Mouse (Mus musculus) limb, embryonic 10.5 days (tissue): ENCODE measurements around the gene Ttpal. TPM values are rescaled to one million over a fixed set of nuclear protein-coding genes. Genes with fewer than 3 reads are reported as not detected.
"Not testable (repeated sequence)": the region's sequence is repeated elsewhere in the genome, so short reads cannot be mapped to it uniquely, and the experiment has no call there.

Source experiments
- DNase-seq: peaks from one replicate; pipeline ENCODE4 v3.0.0-alpha.2; 2017; ENCODE audit warnings: low spot score
- H3K27ac ChIP-seq: fragments of 300-500 bp; sonication (generic); 2 replicates; pipeline ENCODE4 v1.5.1; 2016; ENCODE audit warnings: mild to moderate bottlenecking
- H3K27me3 ChIP-seq: fragments of 300-500 bp; sonication (generic); 2 replicates; pipeline ENCODE4 v1.6.1; 2016; ENCODE audit warnings: low read depth, mild to moderate bottlenecking; ENCODE audit not compliant: poor library complexity, severe bottlenecking
- H3K36me3 ChIP-seq: fragments of 300-500 bp; sonication (generic); 2 replicates; pipeline ENCODE4 v1.6.1; 2016; ENCODE audit warnings: mild to moderate bottlenecking, moderate library complexity
- H3K4me1 ChIP-seq: fragments of 300-500 bp; sonication (generic); 2 replicates; pipeline ENCODE4 v1.6.1; 2016
- H3K4me3 ChIP-seq: fragments of 300-500 bp; sonication (generic); 2 replicates; pipeline ENCODE4 v1.5.1; 2016; ENCODE audit warnings: mild to moderate bottlenecking, moderate library complexity
- H3K9me3 ChIP-seq: fragments of 300-500 bp; sonication (generic); replicated peaks from 2 replicates; pipeline ENCODE4 v1.6.1; 2016; ENCODE audit warnings: mild to moderate bottlenecking
- WGBS: fragments of 180-500 bp; shearing (Covaris S2); methylation state at CpG from one replicate; pipeline ENCODE4 v1.1.7; 2016; 5-methylcytosine and 5-hydroxymethylcytosine counted together
- polyA plus RNA-seq: library from polyadenylated mRNA; unstranded; fragments of >200 nt; fragmentation: Nextera tagmentation; extraction: Ambion mirVana; gene quantifications from 2 replicates; pipeline ENCODE4 v1.2.1, GENCODE M21; 2016

Gene Ttpal
- polyA plus RNA-seq, 1 experiment from 2014 or later, result 37.4 TPM

- Histone ChIP-seq H3K4me1 (peaks cover 15% of the 10 kb centered on the region), H3K27me3 (no peaks in the 10 kb centered on the region), H3K4me3 (peak overlapping the region; percentile 96), H3K27ac (no peak overlapping the region; the same call in 1 of the 2 replicates), H3K36me3 (peaks cover 15% of the 10 kb centered on the region), H3K9me3 (no peaks in the 10 kb centered on the region)
- DNase-seq, result no peak
- 91% methylated on average over 2 of the region's 2 CpGs for WGBS
Measured at GRCm38 (mm10) chr2:163643576-163643971, 41.5 kb downstream of the Ttpal start.

- Histone ChIP-seq H3K4me1 (peaks cover 15% of the 10 kb centered on the region), H3K36me3 (peaks cover 15% of the 10 kb centered on the region), H3K27me3 (no peaks in the 10 kb centered on the region), H3K9me3 (no peaks in the 10 kb centered on the region), H3K4me3 (peak overlapping the region; percentile 96), H3K27ac (peak overlapping the region; percentile 97)
- DNase-seq, result no peak
- 14% methylated on average over 4 of the region's 4 CpGs for WGBS
Measured at GRCm38 (mm10) chr2:163644047-163644446, 41.9 kb downstream of the Ttpal start.

- H3K36me3 ChIP-seq, result peaks cover 15% of the 10 kb centered on the region
- H3K9me3 ChIP-seq, result no peaks in the 10 kb centered on the region
- no peaks in the 10 kb centered on the region for H3K27me3 ChIP-seq
- peak within 1 kb of the TSS; percentile 97 for H3K27ac ChIP-seq
- H3K4me1 ChIP-seq, result peaks cover 15% of the 10 kb centered on the region
- peak within 1 kb of the TSS; percentile 96 for H3K4me3 ChIP-seq
- under 1% methylated on average over 74 of the region's 74 CpGs for WGBS
- peak; percentile 98 for DNase-seq
Measured at GRCm38 (mm10) chr2:163644575-163645385, 42.7 kb downstream of the Ttpal start, which contains the start of gene Serinc3. TSS of gene Serinc3 (minus strand) at chr2:163645131.

GRCm38 (mm10) chr2:163645700-163646460, 43.8 kb downstream of the Ttpal start:
- Histone ChIP-seq H3K27me3 (no peaks in the 10 kb centered on the region), H3K9me3 (peaks cover 5% of the 10 kb centered on the region; the same call in 1 of the 2 replicates), H3K36me3 (peaks cover 10% of the 10 kb centered on the region), H3K27ac (peak overlapping the region; percentile 97), H3K4me3 (no peak overlapping the region), H3K4me1 (peaks cover 15% of the 10 kb centered on the region)
- no peak for DNase-seq
- 84% methylated on average over 11 of the region's 11 CpGs for WGBS

GRCm38 (mm10) chr2:163646461-163647080, 44.5 kb downstream of the Ttpal start:
- 91% methylated on average over 5 of the region's 5 CpGs for WGBS
- peaks cover 15% of the 10 kb centered on the region for H3K4me1 ChIP-seq

GRCm38 (mm10) chr2:163655699-163656098, 53.6 kb downstream of the Ttpal start:
- H3K27ac ChIP-seq, H3K27me3 ChIP-seq, H3K36me3 ChIP-seq, H3K4me3 ChIP-seq, H3K9me3 ChIP-seq, DNase-seq: not testable (repeated sequence)
- peaks cover 14% of the 10 kb centered on the region for H3K4me1 ChIP-seq
- 96% methylated on average over 9 of the region's 12 CpGs for WGBS

More at GRCm38 (mm10) chr2:163646461-163647080, 44.5 kb downstream of the Ttpal start:
- Histone ChIP-seq H3K27me3 (no peaks in the 10 kb centered on the region), H3K9me3 (peaks cover 5% of the 10 kb centered on the region; the same call in 1 of the 2 replicates), H3K36me3 (peaks cover 6% of the 10 kb centered on the region), H3K27ac (no peak overlapping the region), H3K4me3 (no peak overlapping the region)
- DNase-seq, result no peak

- peaks cover 5% of the 10 kb centered on the region; the same call in 1 of the 2 replicates for H3K36me3 ChIP-seq
- no peak overlapping the region for H3K27ac ChIP-seq
- DNase-seq, result no peak
- no peak overlapping the region for H3K4me3 ChIP-seq
- H3K9me3 ChIP-seq, result no peaks in the 10 kb centered on the region
- WGBS, result 75% methylated on average over 2 of the region's 2 CpGs
- peaks cover 21% of the 10 kb centered on the region for H3K4me1 ChIP-seq
- H3K27me3 ChIP-seq, result no peaks in the 10 kb centered on the region
Measured at GRCm38 (mm10) chr2:163657486-163657885, 55.4 kb downstream of the Ttpal start.

- Histone ChIP-seq H3K4me1 (peaks cover 23% of the 10 kb centered on the region), H3K9me3 (no peaks in the 10 kb centered on the region), H3K27me3 (no peaks in the 10 kb centered on the region), H3K27ac (peak within 1 kb of the TSS; percentile 94), H3K4me3 (peak within 1 kb of the TSS; percentile 74), H3K36me3 (peaks cover 5% of the 10 kb centered on the region; the same call in 1 of the 2 replicates)
- DNase-seq, result peak; percentile 94
- WGBS, result under 1% methylated on average over 71 of the region's 71 CpGs
Measured at GRCm38 (mm10) chr2:163657975-163658886, 56.1 kb downstream of the Ttpal start, which contains the start of gene Pkig. TSS of gene Pkig (plus strand) at chr2:163658386.

GRCm38 (mm10) chr2:163658941-163659340, 56.8 kb downstream of the Ttpal start:
- no peaks in the 10 kb centered on the region for H3K9me3 ChIP-seq
- peaks cover 6% of the 10 kb centered on the region for H3K36me3 ChIP-seq
- 2% methylated on average over 8 of the region's 8 CpGs for WGBS
- H3K4me1 ChIP-seq, result peaks cover 23% of the 10 kb centered on the region
- peak overlapping the region; percentile 94 for H3K27ac ChIP-seq
- peak; percentile 44 for DNase-seq
- no peaks in the 10 kb centered on the region for H3K27me3 ChIP-seq
- peak overlapping the region; percentile 74 for H3K4me3 ChIP-seq

- H3K9me3 ChIP-seq, result no peaks in the 10 kb centered on the region
- peak overlapping the region; percentile 74 for H3K4me3 ChIP-seq
- no peak for DNase-seq
- peak overlapping the region; percentile 94; the same call in 1 of the 2 replicates for H3K27ac ChIP-seq
- H3K27me3 ChIP-seq, result no peaks in the 10 kb centered on the region
- peaks cover 9% of the 10 kb centered on the region for H3K36me3 ChIP-seq
- peaks cover 23% of the 10 kb centered on the region for H3K4me1 ChIP-seq
- WGBS, result 86% methylated on average over 12 of the region's 12 CpGs
Measured at GRCm38 (mm10) chr2:163659431-163659830, 57.3 kb downstream of the Ttpal start.

- peaks cover 23% of the 10 kb centered on the region for H3K4me1 ChIP-seq
- no peak overlapping the region for H3K27ac ChIP-seq
- no peak for DNase-seq
- H3K4me3 ChIP-seq, result no peak overlapping the region
- no peaks in the 10 kb centered on the region for H3K27me3 ChIP-seq
- H3K9me3 ChIP-seq, result no peaks in the 10 kb centered on the region
- H3K36me3 ChIP-seq, result peaks cover 11% of the 10 kb centered on the region
- 84% methylated on average over 5 of the region's 5 CpGs for WGBS
Measured at GRCm38 (mm10) chr2:163660103-163660701, 58.1 kb downstream of the Ttpal start.
